Mouse (Mus musculus): ENCODE data around the gene 1700109H08Rik. TPM values are rescaled to one million over a fixed set of nuclear protein-coding genes. Genes with fewer than 3 reads are reported as not detected.
"Not testable (repeated sequence)": the region's sequence is repeated elsewhere in the genome, so short reads cannot be mapped to it uniquely, and the experiment has no call there.

Gene 1700109H08Rik
- polyA plus RNA-seq (2016; fragmentation: Nextera tagmentation; extraction: Ambion mirVana): 3.9 and 4.0 TPM in 2 replicates

- H3K27me3 ChIP-seq (replicated peaks; ENCODE audit: low read depth, poor library complexity, severe bottlenecking): no peaks in the 10 kb centered on the region
- 95% methylated on average over 4 of the region's 4 CpGs for WGBS
- no peak within 1 kb of the TSS for H3K27ac ChIP-seq (replicated peaks)
- peaks cover 100% of the 10 kb centered on the region for H3K36me3 ChIP-seq (replicated peaks)
- H3K4me3 ChIP-seq: no peak within 1 kb of the TSS
- DNase-seq (ENCODE audit: low spot score): no peak
- H3K4me1 ChIP-seq: no peaks in the 10 kb centered on the region
- peaks cover 6% of the 10 kb centered on the region; the same call in 1 of the 2 replicates for H3K9me3 ChIP-seq
Measured at GRCm38 (mm10) chr5:3571266-3571665, at the start of gene 1700109H08Rik. 1700109H08Rik (plus strand) TSS chr5:3571566.

- no peak for DNase-seq (ENCODE audit: low spot score)
- 91% methylated on average over 12 of the region's 12 CpGs for WGBS
- Histone ChIP-seq H3K4me3 (no peak overlapping the region), H3K4me1 (peaks cover 3% of the 10 kb centered on the region; the same call in 1 of the 2 replicates), H3K27ac (replicated peaks) (no peak overlapping the region), H3K9me3 (no peaks in the 10 kb centered on the region), H3K36me3 (replicated peaks) (peaks cover 30% of the 10 kb centered on the region), H3K27me3 (replicated peaks; ENCODE audit: low read depth, poor library complexity, severe bottlenecking) (no peaks in the 10 kb centered on the region)
Measured at GRCm38 (mm10) chr5:3521741-3522140, 49.6 kb upstream of the 1700109H08Rik start.

- Histone ChIP-seq H3K27ac (replicated peaks) (no peak overlapping the region), H3K27me3 (replicated peaks; ENCODE audit: low read depth, poor library complexity, severe bottlenecking) (no peaks in the 10 kb centered on the region), H3K4me1 (peaks cover 12% of the 10 kb centered on the region), H3K4me3 (no peak overlapping the region), H3K36me3 (replicated peaks) (peaks cover 30% of the 10 kb centered on the region), H3K9me3 (no peaks in the 10 kb centered on the region)
- WGBS: 91% methylated on average over 10 of the region's 10 CpGs
- DNase-seq (ENCODE audit: low spot score): no peak
Measured at GRCm38 (mm10) chr5:3522826-3523225, 48.5 kb upstream of the 1700109H08Rik start.

- Histone ChIP-seq H3K27me3 (replicated peaks; ENCODE audit: low read depth, poor library complexity, severe bottlenecking) (no peaks in the 10 kb centered on the region), H3K4me3 (no peak overlapping the region), H3K4me1 (peaks cover 12% of the 10 kb centered on the region), H3K27ac (replicated peaks) (peak overlapping the region; percentile 24; the same call in 1 of the 2 replicates), H3K36me3 (replicated peaks) (peaks cover 4% of the 10 kb centered on the region; the same call in 1 of the 2 replicates), H3K9me3 (no peaks in the 10 kb centered on the region)
- DNase-seq (ENCODE audit: low spot score): peak; percentile 71
- WGBS: 32% methylated on average over 5 of the region's 5 CpGs
Measured at GRCm38 (mm10) chr5:3527041-3527691, 44.2 kb upstream of the 1700109H08Rik start.

- Histone ChIP-seq H3K4me1 (peaks cover 16% of the 10 kb centered on the region), H3K36me3 (replicated peaks) (no peaks in the 10 kb centered on the region), H3K27me3 (replicated peaks; ENCODE audit: low read depth, poor library complexity, severe bottlenecking) (no peaks in the 10 kb centered on the region), H3K27ac (replicated peaks) (no peak overlapping the region), H3K4me3 (no peak overlapping the region), H3K9me3 (no peaks in the 10 kb centered on the region)
- no peak for DNase-seq (ENCODE audit: low spot score)
- WGBS: 77% methylated on average over 10 of the region's 10 CpGs
Measured at GRCm38 (mm10) chr5:3529585-3530189, 41.7 kb upstream of the 1700109H08Rik start.

- not testable (repeated sequence) for H3K36me3 ChIP-seq (replicated peaks); H3K4me1 ChIP-seq; DNase-seq (ENCODE audit: low spot score); H3K9me3 ChIP-seq; H3K4me3 ChIP-seq; H3K27ac ChIP-seq (replicated peaks); H3K27me3 ChIP-seq (replicated peaks; ENCODE audit: low read depth, poor library complexity, severe bottlenecking)
Measured at GRCm38 (mm10) chr5:3532048-3532447, 39.3 kb upstream of the 1700109H08Rik start.

GRCm38 (mm10) chr5:3536592-3537212, 34.7 kb upstream of the 1700109H08Rik start:
- no peak for DNase-seq (ENCODE audit: low spot score)
- 71% methylated on average over 3 of the region's 3 CpGs for WGBS

GRCm38 (mm10) chr5:3538505-3539472, 32.6 kb upstream of the 1700109H08Rik start:
- H3K27me3 ChIP-seq (replicated peaks; ENCODE audit: low read depth, poor library complexity, severe bottlenecking): no peaks in the 10 kb centered on the region
- no peak overlapping the region for H3K4me3 ChIP-seq
- DNase-seq (ENCODE audit: low spot score): no peak
- WGBS: 63% methylated on average over 11 of the region's 11 CpGs
- no peaks in the 10 kb centered on the region for H3K36me3 ChIP-seq (replicated peaks)
- no peaks in the 10 kb centered on the region for H3K9me3 ChIP-seq
- no peak overlapping the region for H3K27ac ChIP-seq (replicated peaks)
- 0 out of 2 replicates have a peak, but pooled peaks cover 4% of the 10 kb centered on the region for H3K4me1 ChIP-seq

More at GRCm38 (mm10) chr5:3536592-3537212, 34.7 kb upstream of the 1700109H08Rik start:
- Histone ChIP-seq H3K27ac (replicated peaks) (no peak overlapping the region), H3K4me1 (0 out of 2 replicates have a peak, but pooled peaks cover 4% of the 10 kb centered on the region), H3K9me3 (no peaks in the 10 kb centered on the region), H3K27me3 (replicated peaks; ENCODE audit: low read depth, poor library complexity, severe bottlenecking) (no peaks in the 10 kb centered on the region), H3K36me3 (replicated peaks) (no peaks in the 10 kb centered on the region), H3K4me3 (no peak overlapping the region)

- Histone ChIP-seq H3K27ac (replicated peaks) (no peak overlapping the region), H3K4me3 (no peak overlapping the region), H3K27me3 (replicated peaks; ENCODE audit: low read depth, poor library complexity, severe bottlenecking) (no peaks in the 10 kb centered on the region), H3K4me1 (peaks cover 12% of the 10 kb centered on the region), H3K9me3 (no peaks in the 10 kb centered on the region), H3K36me3 (replicated peaks) (peaks cover 13% of the 10 kb centered on the region)
- no peak for DNase-seq (ENCODE audit: low spot score)
- 79% methylated on average over 6 of the region's 6 CpGs for WGBS
Measured at GRCm38 (mm10) chr5:3541871-3542270, 29.5 kb upstream of the 1700109H08Rik start.

- peak; percentile 98 for DNase-seq (ENCODE audit: low spot score)
- H3K9me3 ChIP-seq: 0 out of 2 replicates have a peak, but pooled peaks cover 2% of the 10 kb centered on the region
- WGBS: under 1% methylated on average over 80 of the region's 80 CpGs
- H3K36me3 ChIP-seq (replicated peaks): peaks cover 30% of the 10 kb centered on the region
- H3K4me1 ChIP-seq: peaks cover 12% of the 10 kb centered on the region
- H3K27me3 ChIP-seq (replicated peaks; ENCODE audit: low read depth, poor library complexity, severe bottlenecking): no peaks in the 10 kb centered on the region
- peak within 1 kb of the TSS; percentile 97 for H3K27ac ChIP-seq (replicated peaks)
- H3K4me3 ChIP-seq: peak within 1 kb of the TSS; percentile 94
Measured at GRCm38 (mm10) chr5:3543629-3544479, 27.5 kb upstream of the 1700109H08Rik start, which contains the start of gene Fam133b. Fam133b (plus strand) TSS chr5:3543833.

- Histone ChIP-seq H3K4me3 (peak overlapping the region; percentile 94), H3K27ac (replicated peaks) (peak overlapping the region; percentile 97), H3K36me3 (replicated peaks) (peaks cover 35% of the 10 kb centered on the region), H3K9me3 (0 out of 2 replicates have a peak, but pooled peaks cover 2% of the 10 kb centered on the region), H3K27me3 (replicated peaks; ENCODE audit: low read depth, poor library complexity, severe bottlenecking) (no peaks in the 10 kb centered on the region), H3K4me1 (peaks cover 12% of the 10 kb centered on the region)
- DNase-seq (ENCODE audit: low spot score): no peak
- 10% methylated on average over 7 of the region's 7 CpGs for WGBS
Measured at GRCm38 (mm10) chr5:3544480-3544769, 26.9 kb upstream of the 1700109H08Rik start.

Data from embryonic facial prominence, embryonic 10.5 days (tissue).